Mouse (Mus musculus) adrenal gland, postnatal 10 days (tissue): ENCODE results near the gene Mpp2. TPM values are rescaled to one million over a fixed set of nuclear protein-coding genes. Genes with fewer than 3 reads are reported as not detected.

Experiments
- DNase-seq: peaks from one replicate; pipeline ENCODE4 v3.0.0; 2021; ENCODE audit warnings: mixed read lengths
- total RNA-seq, 2 experiments: library from RNA; stranded (reverse); gene quantifications; 2 replicates each; pipeline ENCODE4 v1.2.3; 2021

Gene Mpp2
- total RNA-seq, 2 experiments from 2014 or later: 8.7 to 10.3 TPM

GRCm38 (mm10) chr11:102035456-102035960 is 52.8 kb downstream of the Mpp2 start:
- DNase-seq: no peak

DNA sequence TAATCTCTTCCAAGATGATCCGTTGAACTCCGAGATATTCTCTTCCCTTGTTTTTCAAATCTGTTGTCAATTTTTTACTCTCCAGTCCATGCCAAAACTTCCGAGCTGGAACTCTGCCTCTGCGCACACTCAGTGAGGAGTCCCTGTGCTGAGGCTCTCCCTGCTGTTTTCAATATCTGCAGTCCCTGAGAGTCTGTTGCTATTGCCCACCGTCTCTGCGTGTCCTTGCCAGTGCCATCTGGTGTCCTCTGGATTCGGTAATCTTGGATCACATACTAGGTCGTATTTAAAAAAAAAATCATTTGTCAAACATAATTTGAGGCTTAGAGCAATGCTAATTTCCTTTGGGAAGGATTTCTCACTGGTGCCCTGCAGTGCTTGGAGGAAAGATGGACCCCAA is 53.4 kb downstream of the Mpp2 start:
- DNase-seq: no peak

GRCm38 (mm10) chr11:102033055-102033591 is 55.2 kb downstream of the Mpp2 start:
- no peak for DNase-seq

GRCm38 (mm10) chr11:102031149-102031548 is 57.2 kb downstream of the Mpp2 start:
- DNase-seq: peak; percentile 36

GRCm38 (mm10) chr11:102029966-102030365 is 58.3 kb downstream of the Mpp2 start:
- no peak for DNase-seq

DNA sequence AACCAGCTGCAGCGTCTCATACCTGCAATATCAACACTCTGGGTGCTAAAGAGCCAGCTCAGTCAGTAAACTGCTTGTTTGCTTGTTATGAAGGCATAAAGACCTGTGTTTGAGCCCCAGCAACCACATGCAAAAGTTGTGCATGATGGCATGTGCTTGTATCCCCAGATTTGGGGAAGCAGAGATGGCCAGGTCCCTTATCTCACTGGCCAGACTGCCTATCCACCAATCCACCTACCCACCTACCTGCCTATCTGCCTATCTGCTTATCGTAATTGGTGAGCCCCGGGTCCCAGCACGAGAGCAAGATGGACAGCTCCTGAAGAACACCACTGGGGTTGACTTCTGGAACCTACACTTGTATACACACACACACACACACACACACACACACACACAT is 59.0 kb downstream of the Mpp2 start:
- no peak for DNase-seq

GRCm38 (mm10) chr11:102028087-102028816 is 60.1 kb downstream of the Mpp2 start, which contains the start of gene Mpp3:
TSS of gene Mpp3 (minus strand) at chr11:102028461.
- no peak for DNase-seq

GRCm38 (mm10) chr11:102027361-102028017 is 60.8 kb downstream of the Mpp2 start:
- no peak for DNase-seq

DNA sequence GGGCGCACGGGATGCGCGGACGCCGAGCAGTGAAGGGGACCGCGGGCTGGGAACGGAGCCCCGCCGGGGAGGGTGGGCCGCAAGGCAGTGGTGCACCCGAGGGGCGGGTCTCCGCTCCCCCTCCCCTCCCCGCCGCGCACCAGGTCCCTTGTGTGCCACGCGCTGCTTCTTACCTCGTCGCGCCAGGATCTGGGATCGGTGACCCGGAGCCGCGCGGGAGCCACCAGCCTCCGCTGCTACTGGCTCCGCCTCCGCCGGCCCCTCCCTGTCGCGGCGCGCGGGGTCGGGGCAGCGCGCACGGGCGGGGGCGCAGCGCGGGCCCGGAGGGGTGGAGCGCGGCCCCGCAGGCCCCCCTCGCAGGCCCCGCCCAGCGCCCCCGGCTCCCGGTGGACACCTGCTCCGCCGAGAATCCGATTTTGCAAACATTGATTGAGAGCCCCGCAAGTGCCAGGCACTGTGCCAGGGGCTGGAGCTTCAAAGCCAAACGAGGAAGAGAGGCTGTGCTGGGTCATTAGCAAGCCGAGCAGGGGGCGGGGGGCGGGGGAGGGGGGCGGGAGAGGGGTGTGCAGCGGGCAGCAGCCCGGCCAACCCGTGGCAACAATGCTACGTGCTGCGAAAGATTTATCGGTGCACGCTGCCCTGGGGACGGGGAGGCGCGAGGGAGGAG is 61.5 kb downstream of the Mpp2 start:
- peak; percentile 84 for DNase-seq

GRCm38 (mm10) chr11:102025991-102026660 is 62.2 kb downstream of the Mpp2 start:
- DNase-seq: peak; percentile 46

- DNase-seq: no peak
These were observed 63.0 kb downstream of the Mpp2 start for GRCm38 (mm10) chr11:102025354-102025753.

DNA sequence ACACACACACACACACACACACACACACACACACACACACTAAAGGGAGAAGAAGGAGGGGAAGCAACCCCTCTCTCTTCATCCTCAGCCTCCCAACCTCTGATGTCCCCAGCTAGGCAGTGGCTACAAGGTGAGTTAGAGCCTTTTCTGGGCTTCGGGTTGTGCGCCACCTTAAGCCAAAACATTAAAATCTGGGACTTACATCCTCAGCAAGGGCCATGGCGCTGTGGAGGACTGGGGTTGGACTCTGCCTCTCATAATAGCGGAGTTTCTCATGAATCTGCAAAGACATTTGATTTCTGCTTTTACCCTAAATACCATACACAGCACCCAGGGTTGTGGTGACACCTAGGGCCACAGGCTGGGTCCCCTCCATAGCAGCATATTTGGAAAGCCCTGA is 63.4 kb downstream of the Mpp2 start:
- DNase-seq: no peak

- no peak for DNase-seq
These were observed 64.1 kb downstream of the Mpp2 start for GRCm38 (mm10) chr11:102024084-102024758.

GRCm38 (mm10) chr11:102023406-102023805 is 64.9 kb downstream of the Mpp2 start:
- no peak for DNase-seq

DNA sequence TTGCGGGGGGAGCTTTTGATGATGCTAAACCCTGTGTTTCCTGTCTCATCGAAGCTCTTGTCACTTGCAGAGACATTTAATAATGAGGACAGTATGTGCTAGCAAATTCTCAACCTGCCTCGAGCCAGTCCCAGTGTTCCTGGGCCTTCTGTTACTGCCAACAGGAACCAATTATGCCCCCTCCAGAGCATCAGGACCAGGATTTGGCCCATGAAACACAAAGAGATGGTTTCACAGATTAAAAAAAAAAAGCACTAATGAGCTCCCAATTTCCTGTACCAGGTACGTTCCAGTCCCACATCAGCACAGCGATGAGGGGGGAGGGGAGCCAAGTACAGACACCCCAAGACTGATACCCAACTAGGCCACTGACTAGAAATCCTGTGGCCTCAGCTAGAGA is 67.1 kb downstream of the Mpp2 start:
- DNase-seq: no peak

- DNase-seq: no peak
These were observed 68.6 kb downstream of the Mpp2 start for GRCm38 (mm10) chr11:102019736-102020135.

DNA sequence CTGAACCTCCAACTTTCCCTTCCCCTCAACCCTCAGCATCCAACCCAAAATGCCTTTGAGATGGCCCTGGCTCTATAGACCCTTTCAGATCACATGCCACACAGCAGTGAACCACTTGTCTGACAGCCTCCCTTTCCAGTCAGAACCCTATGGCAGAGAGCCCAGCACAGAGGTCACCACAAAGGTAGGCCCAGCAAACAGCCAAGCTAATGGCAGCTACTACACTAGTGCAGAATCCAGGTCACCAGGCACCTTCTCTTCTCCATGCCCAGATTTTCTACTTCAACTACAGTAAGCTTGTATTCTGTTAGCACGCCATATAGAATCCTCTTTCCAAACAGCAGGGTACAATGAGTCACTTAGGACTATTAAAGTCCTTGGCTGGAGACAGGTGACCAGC is 72.2 kb downstream of the Mpp2 start:
- peak; percentile 51 for DNase-seq

GRCm38 (mm10) chr11:102015472-102015871 is 72.8 kb downstream of the Mpp2 start:
- no peak for DNase-seq

GRCm38 (mm10) chr11:102013201-102013600 is 75.1 kb downstream of the Mpp2 start:
- no peak for DNase-seq

- no peak for DNase-seq
These were observed 76.8 kb downstream of the Mpp2 start for GRCm38 (mm10) chr11:102011510-102011909.

- no peak for DNase-seq
These were observed 78.2 kb downstream of the Mpp2 start for GRCm38 (mm10) chr11:102010140-102010539.
